Mouse (Mus musculus) limb, embryonic 10.5 days (tissue): ENCODE data around the gene Ociad1. TPM values are rescaled to one million over a fixed set of nuclear protein-coding genes. Genes with fewer than 3 reads are reported as not detected.

Experiments used
- DNase-seq: peaks from one replicate; pipeline ENCODE4 v3.0.0-alpha.2; 2017; ENCODE audit warnings: low spot score
- H3K27ac ChIP-seq: fragments of 300-500 bp; sonication (generic); 2 replicates; pipeline ENCODE4 v1.5.1; 2016; ENCODE audit warnings: mild to moderate bottlenecking
- H3K27me3 ChIP-seq: fragments of 300-500 bp; sonication (generic); 2 replicates; pipeline ENCODE4 v1.6.1; 2016; ENCODE audit warnings: low read depth, mild to moderate bottlenecking; ENCODE audit not compliant: poor library complexity, severe bottlenecking
- H3K36me3 ChIP-seq: fragments of 300-500 bp; sonication (generic); 2 replicates; pipeline ENCODE4 v1.6.1; 2016; ENCODE audit warnings: mild to moderate bottlenecking, moderate library complexity
- H3K4me1 ChIP-seq: fragments of 300-500 bp; sonication (generic); 2 replicates; pipeline ENCODE4 v1.6.1; 2016
- H3K4me3 ChIP-seq: fragments of 300-500 bp; sonication (generic); 2 replicates; pipeline ENCODE4 v1.5.1; 2016; ENCODE audit warnings: mild to moderate bottlenecking, moderate library complexity
- H3K9me3 ChIP-seq: fragments of 300-500 bp; sonication (generic); replicated peaks from 2 replicates; pipeline ENCODE4 v1.6.1; 2016; ENCODE audit warnings: mild to moderate bottlenecking
- WGBS: fragments of 180-500 bp; shearing (Covaris S2); methylation state at CpG from one replicate; pipeline ENCODE4 v1.1.7; 2016; 5-methylcytosine and 5-hydroxymethylcytosine counted together
- polyA plus RNA-seq: library from polyadenylated mRNA; unstranded; fragments of >200 nt; fragmentation: Nextera tagmentation; extraction: Ambion mirVana; gene quantifications from 2 replicates; pipeline ENCODE4 v1.2.1, GENCODE M21; 2016

Gene Ociad1
- polyA plus RNA-seq, 1 experiment from 2014 or later = 130 TPM

GRCm38 (mm10) chr5:73265460-73265859 is 27.1 kb upstream of the Ociad1 start:
- Histone ChIP-seq H3K9me3 (no peaks in the 10 kb centered on the region), H3K27ac (peak overlapping the region; percentile 63), H3K4me1 (peaks cover 11% of the 10 kb centered on the region), H3K27me3 (no peaks in the 10 kb centered on the region), H3K4me3 (no peak overlapping the region), H3K36me3 (no peaks in the 10 kb centered on the region)
- 24% methylated on average over 5 of the region's 5 CpGs for WGBS
- DNase-seq = peak; percentile 57

DNA sequence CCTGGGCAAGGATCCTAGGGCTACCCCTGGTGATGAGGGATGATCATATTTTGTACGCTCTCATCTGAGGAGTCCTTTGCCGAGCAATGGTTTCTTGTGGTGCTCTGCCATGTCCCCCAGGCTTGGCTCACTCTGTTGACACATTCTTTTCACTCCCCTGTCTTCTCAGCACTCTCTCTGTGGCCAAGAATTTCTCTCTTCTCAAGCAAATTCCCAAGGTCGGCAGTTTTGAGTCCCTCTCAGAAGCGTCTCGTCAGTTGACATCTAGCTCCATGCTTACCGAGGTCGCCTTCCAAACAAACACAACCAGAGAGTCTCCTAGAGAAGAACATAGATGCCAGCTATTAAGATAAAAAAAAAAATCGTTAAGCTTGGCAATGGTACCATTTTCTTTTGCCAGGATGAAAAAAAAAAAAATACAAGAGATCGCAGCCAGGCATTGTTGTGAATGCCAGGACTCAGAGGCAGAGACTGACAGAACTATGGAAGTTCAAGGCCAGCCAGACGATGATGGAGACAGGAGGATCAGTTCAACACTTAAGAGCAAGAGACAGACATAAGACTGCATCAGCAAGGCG is 23.9 kb upstream of the Ociad1 start:
- Histone ChIP-seq H3K27me3 (no peaks in the 10 kb centered on the region), H3K4me3 (no peak overlapping the region), H3K4me1 (peaks cover 11% of the 10 kb centered on the region), H3K27ac (no peak overlapping the region), H3K9me3 (no peaks in the 10 kb centered on the region), H3K36me3 (no peaks in the 10 kb centered on the region)
- DNase-seq = no peak
- WGBS = 86% methylated on average over 11 of the region's 11 CpGs

GRCm38 (mm10) chr5:73270612-73271011 is 22.0 kb upstream of the Ociad1 start:
- Histone ChIP-seq H3K27ac (no peak overlapping the region), H3K27me3 (no peaks in the 10 kb centered on the region), H3K36me3 (no peaks in the 10 kb centered on the region), H3K9me3 (no peaks in the 10 kb centered on the region), H3K4me3 (no peak overlapping the region), H3K4me1 (peaks cover 5% of the 10 kb centered on the region)
- WGBS = 83% methylated on average over 6 of the region's 6 CpGs
- no peak for DNase-seq

- Histone ChIP-seq H3K27me3 (no peaks in the 10 kb centered on the region), H3K4me1 (no peaks in the 10 kb centered on the region), H3K4me3 (no peak overlapping the region), H3K36me3 (no peaks in the 10 kb centered on the region), H3K9me3 (no peaks in the 10 kb centered on the region), H3K27ac (no peak overlapping the region)
- WGBS = 84% methylated on average over 4 of the region's 4 CpGs
- no peak for DNase-seq
These were observed 19.4 kb upstream of the Ociad1 start for GRCm38 (mm10) chr5:73273171-73273570.

GRCm38 (mm10) chr5:73274941-73275340 is 17.6 kb upstream of the Ociad1 start:
- no peak for DNase-seq
- Histone ChIP-seq H3K27me3 (no peaks in the 10 kb centered on the region), H3K9me3 (no peaks in the 10 kb centered on the region), H3K4me1 (peaks cover 9% of the 10 kb centered on the region), H3K36me3 (no peaks in the 10 kb centered on the region), H3K4me3 (no peak overlapping the region), H3K27ac (no peak overlapping the region)
- WGBS = 79% methylated on average over 2 of the region's 2 CpGs

GRCm38 (mm10) chr5:73279190-73279589 is 13.4 kb upstream of the Ociad1 start:
- no peak overlapping the region for H3K4me3 ChIP-seq
- no peaks in the 10 kb centered on the region for H3K27me3 ChIP-seq
- peaks cover 10% of the 10 kb centered on the region for H3K4me1 ChIP-seq
- no peaks in the 10 kb centered on the region for H3K9me3 ChIP-seq
- H3K36me3 ChIP-seq = no peaks in the 10 kb centered on the region
- peak; percentile 33 for DNase-seq
- 56% methylated on average over 10 of the region's 10 CpGs for WGBS
- peak overlapping the region; percentile 30; the same call in 1 of the 2 replicates for H3K27ac ChIP-seq

GRCm38 (mm10) chr5:73279732-73280566 is 12.6 kb upstream of the Ociad1 start:
- Histone ChIP-seq H3K36me3 (no peaks in the 10 kb centered on the region), H3K9me3 (no peaks in the 10 kb centered on the region), H3K27ac (peak overlapping the region; percentile 30; the same call in 1 of the 2 replicates), H3K4me1 (peaks cover 10% of the 10 kb centered on the region), H3K4me3 (no peak overlapping the region), H3K27me3 (no peaks in the 10 kb centered on the region)
- no peak for DNase-seq
- 64% methylated on average over 4 of the region's 4 CpGs for WGBS

DNA sequence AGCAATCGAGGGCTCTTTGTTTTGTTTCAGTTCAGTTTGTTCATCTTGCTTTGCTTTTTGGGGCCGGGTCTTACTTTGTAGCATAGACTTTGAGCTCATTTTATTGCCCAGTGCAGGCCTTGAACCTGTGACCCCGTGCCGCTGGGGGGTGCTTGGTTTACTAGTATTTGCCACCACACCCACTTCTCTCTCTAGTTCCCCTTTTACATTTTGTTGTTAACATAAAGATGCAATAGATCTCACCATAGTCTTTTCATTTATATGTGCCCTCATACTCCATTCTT is 12.1 kb upstream of the Ociad1 start:
- WGBS = 72% methylated on average over 4 of the region's 4 CpGs
- Histone ChIP-seq H3K36me3 (no peaks in the 10 kb centered on the region), H3K9me3 (no peaks in the 10 kb centered on the region), H3K27ac (no peak overlapping the region), H3K27me3 (no peaks in the 10 kb centered on the region), H3K4me1 (peaks cover 10% of the 10 kb centered on the region), H3K4me3 (no peak overlapping the region)
- DNase-seq = no peak

GRCm38 (mm10) chr5:73284046-73284445 is 8.5 kb upstream of the Ociad1 start:
- DNase-seq = no peak
- Histone ChIP-seq H3K4me1 (peaks cover 10% of the 10 kb centered on the region), H3K9me3 (no peaks in the 10 kb centered on the region), H3K36me3 (no peaks in the 10 kb centered on the region), H3K27ac (no peak overlapping the region), H3K27me3 (no peaks in the 10 kb centered on the region), H3K4me3 (no peak overlapping the region)

DNA sequence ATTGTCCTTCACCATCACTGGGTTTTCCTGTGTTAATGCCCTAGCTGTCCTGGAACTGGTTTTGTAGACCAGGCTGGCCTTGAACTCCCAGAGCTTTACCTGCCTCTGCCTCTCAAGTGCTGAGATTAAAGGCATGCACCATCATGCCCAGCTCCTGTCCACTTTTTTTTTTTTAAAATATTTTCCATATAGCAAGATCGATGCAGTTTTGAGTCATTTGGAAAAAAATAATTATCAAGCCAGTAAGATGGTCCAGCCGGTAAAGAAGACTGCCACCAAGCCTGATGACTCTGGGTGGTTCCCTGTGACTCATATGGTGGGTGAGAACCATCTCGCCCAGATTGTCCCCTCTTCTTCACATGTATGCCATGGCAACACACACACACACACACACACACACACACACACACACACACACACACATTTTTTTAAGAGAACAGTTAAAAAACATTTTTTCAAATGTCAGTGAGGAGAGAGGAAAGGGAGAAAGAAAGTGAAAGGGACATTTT is 7.1 kb upstream of the Ociad1 start:
- DNase-seq = no peak
- Histone ChIP-seq H3K36me3 (no peaks in the 10 kb centered on the region), H3K4me3 (no peak overlapping the region), H3K27me3 (no peaks in the 10 kb centered on the region), H3K27ac (no peak overlapping the region), H3K9me3 (no peaks in the 10 kb centered on the region), H3K4me1 (no peaks in the 10 kb centered on the region)
- WGBS = 88% methylated on average over 3 of the region's 3 CpGs

- DNase-seq = no peak
- Histone ChIP-seq H3K36me3 (no peaks in the 10 kb centered on the region), H3K9me3 (no peaks in the 10 kb centered on the region), H3K4me1 (no peaks in the 10 kb centered on the region), H3K27me3 (no peaks in the 10 kb centered on the region), H3K27ac (no peak overlapping the region), H3K4me3 (no peak overlapping the region)
- 90% methylated on average over 5 of the region's 5 CpGs for WGBS
These were observed 6.0 kb upstream of the Ociad1 start for GRCm38 (mm10) chr5:73286603-73287002.

DNA sequence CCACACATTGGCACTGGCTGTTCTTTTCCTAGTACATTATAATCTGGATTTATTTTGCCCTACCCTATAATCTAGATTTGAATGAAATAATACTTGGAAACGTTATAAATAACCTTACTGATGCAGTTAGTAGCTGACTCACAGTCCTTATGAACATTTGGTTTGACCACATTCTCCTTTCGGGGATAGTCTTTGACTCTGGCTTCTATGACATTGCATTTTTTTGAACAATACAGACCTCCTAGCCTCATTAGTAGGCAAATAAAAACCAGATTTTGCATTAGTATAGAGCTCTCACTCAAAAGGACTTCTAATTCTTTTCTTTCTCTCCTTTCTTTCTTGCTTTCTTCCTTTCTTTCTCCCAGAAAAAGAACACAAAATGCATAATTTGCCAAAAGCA is 2.7 kb upstream of the Ociad1 start:
- 68% methylated on average over 2 of the region's 2 CpGs for WGBS
- Histone ChIP-seq H3K27me3 (no peaks in the 10 kb centered on the region), H3K9me3 (no peaks in the 10 kb centered on the region), H3K4me3 (no peak overlapping the region), H3K36me3 (peaks cover 5% of the 10 kb centered on the region), H3K4me1 (peaks cover 9% of the 10 kb centered on the region), H3K27ac (no peak overlapping the region)
- DNase-seq = no peak

DNA sequence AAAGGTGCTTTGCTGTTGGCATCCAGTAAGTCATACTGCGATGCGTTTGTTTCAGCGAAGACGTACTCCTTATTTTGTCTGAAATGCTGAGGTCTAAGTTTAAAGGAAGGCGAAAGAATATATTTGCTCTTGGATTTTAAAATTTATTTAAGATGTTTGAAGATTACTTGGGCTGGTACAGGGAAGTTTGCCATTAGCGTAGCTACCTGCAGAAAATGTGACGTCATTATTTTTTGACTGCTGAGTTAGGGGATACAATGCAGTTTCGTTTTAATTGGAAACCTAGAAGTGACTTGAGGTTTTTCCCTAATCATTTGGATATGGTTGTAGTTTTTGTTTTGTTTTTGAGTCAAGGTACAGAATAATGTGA is 859 bp downstream of the Ociad1 start:
- H3K27ac ChIP-seq = peak overlapping the region; percentile 97
- DNase-seq = no peak
- WGBS = 20% methylated on average over 8 of the region's 8 CpGs
- H3K27me3 ChIP-seq = no peaks in the 10 kb centered on the region
- H3K36me3 ChIP-seq = peaks cover 40% of the 10 kb centered on the region
- peak overlapping the region; percentile 82 for H3K4me3 ChIP-seq
- no peaks in the 10 kb centered on the region for H3K9me3 ChIP-seq
- H3K4me1 ChIP-seq = peaks cover 9% of the 10 kb centered on the region
